Mouse (Mus musculus): ENCODE measurements around the gene Nlgn2. TPM values are rescaled to one million over a fixed set of nuclear protein-coding genes. Genes with fewer than 3 reads are reported as not detected.

Gene Nlgn2
- polyA plus RNA-seq, 1 experiment from 2014 or later = 18.1 TPM

GRCm38 (mm10) chr11:69816520-69816919 lies 21.1 kb downstream of the Nlgn2 start:
- no peak overlapping the region for H3K4me3 ChIP-seq
- H3K9ac ChIP-seq = no peak overlapping the region
- ATAC-seq (ENCODE audit: low read depth) = no peak
- H3K4me1 ChIP-seq (replicated peaks) = no peaks in the 10 kb centered on the region
- no peak overlapping the region for H3K4me2 ChIP-seq
- H3K36me3 ChIP-seq = no peaks in the 10 kb centered on the region
- H3K9me3 ChIP-seq = peaks cover 6% of the 10 kb centered on the region; the same call in 1 of the 2 replicates
- H3K27me3 ChIP-seq = no peaks in the 10 kb centered on the region
- WGBS = 91% methylated on average over 12 of the region's 12 CpGs
- no peak overlapping the region for H3K27ac ChIP-seq (replicated peaks)

- Histone ChIP-seq H3K4me3 (no peak within 1 kb of the TSS), H3K27me3 (no peaks in the 10 kb centered on the region), H3K36me3 (no peaks in the 10 kb centered on the region), H3K4me1 (replicated peaks) (no peaks in the 10 kb centered on the region), H3K27ac (replicated peaks) (no peak within 1 kb of the TSS), H3K4me2 (no peak within 1 kb of the TSS), H3K9ac (no peak within 1 kb of the TSS), H3K9me3 (peaks cover 6% of the 10 kb centered on the region; the same call in 1 of the 2 replicates)
- WGBS = 65% methylated on average over 10 of the region's 10 CpGs
- no peak for ATAC-seq (ENCODE audit: low read depth)
These were observed 22.4 kb downstream of the Nlgn2 start, which contains the start of gene Gm39566 for GRCm38 (mm10) chr11:69815155-69815554. TSS of gene Gm39566 (minus strand) at chr11:69815298.

GRCm38 (mm10) chr11:69810280-69810679 lies 27.3 kb downstream of the Nlgn2 start:
- Histone ChIP-seq H3K9ac (no peak overlapping the region), H3K9me3 (no peaks in the 10 kb centered on the region), H3K4me3 (no peak overlapping the region), H3K4me2 (no peak overlapping the region), H3K4me1 (replicated peaks) (peaks cover 3% of the 10 kb centered on the region; the same call in 1 of the 2 replicates), H3K36me3 (no peaks in the 10 kb centered on the region), H3K27me3 (peaks cover 24% of the 10 kb centered on the region), H3K27ac (replicated peaks) (no peak overlapping the region)
- no peak for ATAC-seq (ENCODE audit: low read depth)

GRCm38 (mm10) chr11:69807641-69808040 lies 29.9 kb downstream of the Nlgn2 start:
- Histone ChIP-seq H3K4me3 (no peak overlapping the region), H3K36me3 (no peaks in the 10 kb centered on the region), H3K27me3 (peaks cover 38% of the 10 kb centered on the region), H3K9ac (no peak overlapping the region), H3K9me3 (no peaks in the 10 kb centered on the region), H3K27ac (replicated peaks) (no peak overlapping the region), H3K4me2 (no peak overlapping the region), H3K4me1 (replicated peaks) (peaks cover 29% of the 10 kb centered on the region)
- WGBS = 76% methylated on average over 2 of the region's 2 CpGs
- no peak for ATAC-seq (ENCODE audit: low read depth)

GRCm38 (mm10) chr11:69806378-69806777 lies 31.2 kb downstream of the Nlgn2 start:
- no peak overlapping the region for H3K27ac ChIP-seq (replicated peaks)
- no peak for ATAC-seq (ENCODE audit: low read depth)
- no peaks in the 10 kb centered on the region for H3K9me3 ChIP-seq
- 87% methylated on average over 4 of the region's 4 CpGs for WGBS
- H3K27me3 ChIP-seq = peaks cover 42% of the 10 kb centered on the region
- H3K9ac ChIP-seq = no peak overlapping the region
- no peaks in the 10 kb centered on the region for H3K36me3 ChIP-seq
- H3K4me3 ChIP-seq = no peak overlapping the region
- H3K4me2 ChIP-seq = no peak overlapping the region
- peaks cover 41% of the 10 kb centered on the region for H3K4me1 ChIP-seq (replicated peaks)

GRCm38 (mm10) chr11:69804972-69805909 lies 32.3 kb downstream of the Nlgn2 start, which contains the start of gene Tmem102:
TSS of gene Tmem102 (minus strand) at chr11:69805624.
- peak within 1 kb of the TSS; percentile 6; the same call in 1 of the 2 replicates for H3K9ac ChIP-seq
- ATAC-seq (ENCODE audit: low read depth) = no peak
- H3K4me3 ChIP-seq = peak within 1 kb of the TSS; percentile 60
- H3K4me1 ChIP-seq (replicated peaks) = peaks cover 51% of the 10 kb centered on the region
- H3K36me3 ChIP-seq = no peaks in the 10 kb centered on the region
- peak within 1 kb of the TSS; percentile 96 for H3K4me2 ChIP-seq
- no peak within 1 kb of the TSS for H3K27ac ChIP-seq (replicated peaks)
- 5% methylated on average over 29 of the region's 29 CpGs for WGBS
- H3K27me3 ChIP-seq = peaks cover 42% of the 10 kb centered on the region
- no peaks in the 10 kb centered on the region for H3K9me3 ChIP-seq

GRCm38 (mm10) chr11:69804652-69804940 lies 33.0 kb downstream of the Nlgn2 start:
- WGBS = 5% methylated on average over 12 of the region's 12 CpGs
- H3K9ac ChIP-seq = peak overlapping the region; percentile 6; the same call in 1 of the 2 replicates

GRCm38 (mm10) chr11:69803786-69804651 lies 33.6 kb downstream of the Nlgn2 start:
- WGBS = under 1% methylated on average over 60 of the region's 60 CpGs

More at GRCm38 (mm10) chr11:69804652-69804940, 33.0 kb downstream of the Nlgn2 start:
- H3K4me3 ChIP-seq = peak overlapping the region; percentile 60
- H3K9me3 ChIP-seq = no peaks in the 10 kb centered on the region
- H3K27ac ChIP-seq (replicated peaks) = no peak overlapping the region
- peaks cover 42% of the 10 kb centered on the region for H3K27me3 ChIP-seq
- peaks cover 57% of the 10 kb centered on the region for H3K4me1 ChIP-seq (replicated peaks)
- no peak for ATAC-seq (ENCODE audit: low read depth)
- peak overlapping the region; percentile 96 for H3K4me2 ChIP-seq
- no peaks in the 10 kb centered on the region for H3K36me3 ChIP-seq

GRCm38 (mm10) chr11:69803328-69803727 lies 34.3 kb downstream of the Nlgn2 start:
- under 1% methylated on average over 12 of the region's 12 CpGs for WGBS
- peaks cover 42% of the 10 kb centered on the region for H3K27me3 ChIP-seq
- no peak for ATAC-seq (ENCODE audit: low read depth)
- H3K27ac ChIP-seq (replicated peaks) = peak overlapping the region; percentile 82
- H3K4me2 ChIP-seq = peak overlapping the region; percentile 96
- H3K4me1 ChIP-seq (replicated peaks) = peaks cover 69% of the 10 kb centered on the region
- peak overlapping the region; percentile 60 for H3K4me3 ChIP-seq
- no peaks in the 10 kb centered on the region for H3K36me3 ChIP-seq
- no peaks in the 10 kb centered on the region for H3K9me3 ChIP-seq
- H3K9ac ChIP-seq = peak overlapping the region; percentile 82

More at GRCm38 (mm10) chr11:69803786-69804651, 33.6 kb downstream of the Nlgn2 start:
- peak overlapping the region; percentile 96 for H3K4me2 ChIP-seq
- H3K9ac ChIP-seq = peak overlapping the region; percentile 82
- H3K36me3 ChIP-seq = no peaks in the 10 kb centered on the region
- peaks cover 63% of the 10 kb centered on the region for H3K4me1 ChIP-seq (replicated peaks)
- peak overlapping the region; percentile 60 for H3K4me3 ChIP-seq
- H3K27ac ChIP-seq (replicated peaks) = peak overlapping the region; percentile 82
- ATAC-seq (ENCODE audit: low read depth) = peak; percentile 20
- peaks cover 42% of the 10 kb centered on the region for H3K27me3 ChIP-seq
- no peaks in the 10 kb centered on the region for H3K9me3 ChIP-seq

GRCm38 (mm10) chr11:69802648-69803105 lies 34.9 kb downstream of the Nlgn2 start:
- peak; percentile 12; the same call in 1 of the 2 replicates for ATAC-seq (ENCODE audit: low read depth)
- H3K36me3 ChIP-seq = 0 out of 2 replicates have a peak, but pooled peaks cover under 1% of the 10 kb centered on the region
- H3K4me2 ChIP-seq = peak overlapping the region; percentile 96
- peaks cover 47% of the 10 kb centered on the region for H3K27me3 ChIP-seq
- peaks cover 72% of the 10 kb centered on the region for H3K4me1 ChIP-seq (replicated peaks)
- H3K9me3 ChIP-seq = no peaks in the 10 kb centered on the region
- peak overlapping the region; percentile 82 for H3K9ac ChIP-seq
- peak overlapping the region; percentile 60 for H3K4me3 ChIP-seq
- under 1% methylated on average over 33 of the region's 33 CpGs for WGBS
- peak overlapping the region; percentile 82 for H3K27ac ChIP-seq (replicated peaks)

- peak within 1 kb of the TSS; percentile 60 for H3K4me3 ChIP-seq
- 0 out of 2 replicates have a peak, but pooled peaks cover 4% of the 10 kb centered on the region for H3K36me3 ChIP-seq
- H3K27ac ChIP-seq (replicated peaks) = peak within 1 kb of the TSS; percentile 94
- H3K27me3 ChIP-seq = peaks cover 47% of the 10 kb centered on the region
- H3K4me1 ChIP-seq (replicated peaks) = peaks cover 72% of the 10 kb centered on the region
- 2% methylated on average over 33 of the region's 33 CpGs for WGBS
- H3K9ac ChIP-seq = peak within 1 kb of the TSS; percentile 82
- ATAC-seq (ENCODE audit: low read depth) = 0 out of 2 replicates have a peak, but pooled peaks have one; percentile 1
- H3K9me3 ChIP-seq = no peaks in the 10 kb centered on the region
- H3K4me2 ChIP-seq = peak within 1 kb of the TSS; percentile 96
These were observed 36.1 kb downstream of the Nlgn2 start, which contains the start of gene Fgf11 for GRCm38 (mm10) chr11:69801379-69801977. TSS of gene Fgf11 (minus strand) at chr11:69801857.
